Mouse (Mus musculus): Measurements from ENCODE around the gene Sh2b1.

Sh2b1 gene

DNA sequence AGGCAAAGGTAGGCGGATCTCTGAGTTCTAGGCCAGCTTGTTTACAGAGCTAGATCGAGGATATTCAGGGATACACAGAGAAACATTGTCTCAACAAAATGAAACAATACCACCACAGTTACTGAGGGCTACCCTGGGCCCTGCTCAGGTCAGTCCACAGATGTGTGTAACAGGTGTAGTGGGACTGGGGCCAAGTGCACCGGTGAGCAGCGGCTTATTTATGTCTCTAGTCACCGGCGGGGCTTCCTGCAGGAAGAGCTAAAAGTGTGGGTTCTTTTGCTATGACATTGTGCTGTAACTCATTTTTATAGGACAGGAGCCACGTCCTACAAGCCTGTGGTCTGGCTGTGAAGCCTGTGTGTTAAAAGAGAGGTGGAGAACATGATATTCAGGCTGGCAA lies 21.4 kb downstream of the Sh2b1 start:
- DNase-seq, result no peak

GRCm38 (mm10) chr7:126452244-126452643 lies 23.0 kb downstream of the Sh2b1 start:
- DNase-seq, result no peak

DNA sequence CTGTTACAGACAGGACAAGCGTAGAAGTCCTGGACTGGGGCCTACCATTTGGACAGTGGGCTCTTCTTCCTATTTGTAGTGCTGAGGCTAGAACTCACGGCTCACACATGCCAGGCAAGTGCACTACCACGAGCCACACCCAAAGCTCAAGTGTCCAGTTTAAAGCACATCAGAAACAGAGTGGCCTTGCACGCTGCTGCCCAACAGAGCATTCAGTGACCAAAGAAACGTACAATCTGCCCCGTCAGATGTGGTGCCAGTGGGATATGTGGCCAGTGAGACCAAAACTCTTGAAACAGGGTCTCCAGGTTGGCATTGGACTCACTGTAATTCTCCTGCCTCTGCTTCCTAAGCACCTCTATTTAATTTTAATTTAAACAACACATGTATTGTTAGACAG lies 24.6 kb downstream of the Sh2b1 start:
- DNase-seq, result no peak

DNA sequence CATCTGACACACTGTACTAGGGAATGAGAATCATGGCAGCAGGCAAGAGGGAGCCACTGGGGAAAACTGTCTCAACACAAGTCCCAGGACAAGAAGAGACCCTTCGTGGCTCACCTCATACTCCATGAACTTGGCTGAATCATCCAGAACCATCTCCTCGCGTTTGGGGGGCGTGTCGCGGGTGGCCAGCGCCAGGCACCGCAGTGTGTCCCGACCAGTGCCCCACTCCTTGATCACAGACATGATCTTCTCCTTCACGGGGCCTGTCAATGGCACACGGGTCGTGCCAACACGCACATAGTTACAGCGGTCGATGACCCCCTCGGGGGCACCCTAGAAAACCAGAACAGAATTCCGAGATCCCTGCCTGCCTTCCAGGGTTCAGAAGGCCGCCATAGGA lies 25.2 kb downstream of the Sh2b1 start:
- DNase-seq, result no peak

GRCm38 (mm10) chr7:126448481-126448880 lies 26.7 kb downstream of the Sh2b1 start:
- no peak for DNase-seq

GRCm38 (mm10) chr7:126446217-126446616 lies 29.0 kb downstream of the Sh2b1 start:
- no peak for DNase-seq

DNA sequence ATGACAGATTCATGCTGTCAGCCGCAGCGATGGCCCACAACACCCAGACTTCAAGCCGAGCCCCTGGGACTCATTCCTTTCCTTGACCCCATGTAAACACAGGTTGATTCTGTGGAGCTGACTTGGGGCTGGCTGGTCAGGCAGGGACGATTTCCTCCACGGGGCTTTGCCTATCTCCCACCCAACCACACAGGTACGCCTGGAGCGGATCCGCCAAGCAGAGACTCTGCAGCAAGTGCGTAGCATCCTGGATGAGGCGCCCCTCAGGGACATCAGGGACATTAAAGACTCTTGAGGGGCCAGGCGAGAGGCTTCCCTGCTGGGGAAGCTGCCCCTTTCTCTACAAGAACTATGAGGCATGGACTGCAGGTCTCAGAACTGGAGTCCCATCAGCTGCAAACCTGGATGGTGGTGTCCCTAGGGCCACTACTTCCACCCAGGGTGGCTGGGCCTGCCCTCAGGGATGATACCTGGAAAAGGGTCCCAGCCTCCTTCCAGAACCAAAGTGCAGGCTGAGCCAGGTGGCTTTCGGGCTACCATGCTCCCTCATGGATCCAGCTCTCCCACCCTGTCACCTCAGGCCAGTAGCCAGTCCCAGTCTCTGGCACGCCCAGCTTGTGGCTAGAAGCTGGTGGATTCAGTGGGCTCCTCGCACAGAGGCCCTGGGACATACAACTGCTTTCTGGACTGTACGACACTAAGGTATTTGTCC lies 30.0 kb downstream of the Sh2b1 start:
- DNase-seq, result no peak

GRCm38 (mm10) chr7:126444536-126444935 lies 30.7 kb downstream of the Sh2b1 start:
- DNase-seq, result no peak

DNA sequence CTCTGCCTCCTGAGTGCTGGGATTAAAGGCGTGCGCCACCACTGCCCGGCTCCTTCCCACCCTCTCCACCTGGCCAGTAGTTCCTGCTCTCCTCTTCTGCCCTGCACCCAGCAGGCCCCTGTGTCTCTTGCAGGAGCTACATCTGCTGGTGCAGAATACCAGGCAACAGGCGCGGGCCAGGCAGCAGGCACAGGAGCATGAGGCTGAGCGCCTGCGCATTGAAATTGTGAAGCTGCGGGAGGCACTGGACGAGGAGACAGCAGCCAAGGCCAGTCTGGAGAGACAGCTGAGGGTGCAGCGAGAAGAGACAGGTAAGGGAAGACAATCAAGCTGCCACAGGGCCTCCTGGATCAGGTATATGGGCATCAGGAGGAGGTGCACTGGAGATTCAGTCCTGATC lies 31.2 kb downstream of the Sh2b1 start:
- DNase-seq, result no peak

- DNase-seq, result no peak
Observed at GRCm38 (mm10) chr7:126440134-126440533, 35.1 kb downstream of the Sh2b1 start.

- DNase-seq, result peak; percentile 47
Observed at GRCm38 (mm10) chr7:126436851-126437250, 38.4 kb downstream of the Sh2b1 start.

DNA sequence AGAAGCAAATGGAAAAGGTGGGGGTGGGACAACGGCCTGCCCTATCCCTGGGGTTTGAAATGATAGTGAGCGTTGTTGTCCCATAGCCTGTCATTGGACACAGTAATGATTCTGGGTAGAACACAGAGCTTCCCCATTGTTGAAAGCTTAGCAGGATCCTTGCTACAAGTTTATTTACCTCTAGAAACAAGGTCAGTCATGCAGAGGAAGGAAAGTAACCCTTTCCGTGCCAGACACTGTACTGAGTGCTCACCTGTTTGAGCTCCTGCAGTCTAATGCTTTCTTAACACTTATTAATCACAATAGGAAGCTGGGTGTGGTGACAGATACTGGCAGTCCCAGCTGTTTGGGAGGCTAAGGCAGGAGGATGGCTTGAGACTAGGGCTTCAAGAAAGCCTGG lies 39.4 kb downstream of the Sh2b1 start:
- DNase-seq, result no peak

GRCm38 (mm10) chr7:126434726-126435125 lies 40.5 kb downstream of the Sh2b1 start:
- no peak for DNase-seq

DNA sequence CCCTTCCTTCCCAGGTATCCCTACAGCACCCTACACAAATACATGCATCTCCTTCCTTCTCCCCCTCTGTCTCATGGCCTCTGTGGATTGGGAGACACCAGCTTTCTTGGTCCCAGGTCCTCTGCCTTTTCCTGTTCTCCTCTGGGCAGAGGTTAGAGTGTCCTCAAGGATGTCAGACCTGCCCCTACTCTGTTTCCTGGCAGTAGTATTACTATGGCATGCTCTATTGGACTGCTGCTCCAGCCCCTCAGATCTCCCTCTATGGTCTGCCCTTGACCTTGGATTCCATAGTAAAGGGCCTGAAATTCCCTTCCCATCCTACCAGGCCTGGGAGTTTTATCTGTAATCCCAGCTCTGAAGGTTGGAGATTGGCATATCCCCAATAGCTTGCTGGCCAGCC lies 45.1 kb downstream of the Sh2b1 start:
- no peak for DNase-seq

DNA sequence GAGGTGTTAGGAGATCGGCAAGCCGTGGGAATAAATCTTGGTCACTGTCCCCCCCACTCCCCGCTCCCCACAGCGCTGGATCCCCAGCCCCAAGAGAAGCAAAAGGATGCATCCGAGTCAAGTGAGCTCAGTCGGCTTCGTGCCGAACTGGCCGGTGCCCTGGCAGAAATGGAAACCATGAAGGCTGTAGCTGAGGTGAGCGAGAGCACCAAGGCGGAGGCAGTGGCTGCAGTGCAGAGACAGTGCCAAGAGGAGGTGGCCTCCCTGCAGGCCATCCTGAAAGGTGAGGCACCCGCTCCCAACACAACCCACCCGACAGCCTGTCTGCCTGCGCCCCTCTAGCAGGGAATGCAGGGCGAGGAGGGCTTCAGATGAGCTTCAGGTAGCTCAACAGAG lies 45.7 kb downstream of the Sh2b1 start:
- no peak for DNase-seq

- DNase-seq, result peak; percentile 99
Observed at GRCm38 (mm10) chr7:126428631-126429502, 46.4 kb downstream of the Sh2b1 start, which contains the start of gene Rabep2. Gene Rabep2 (plus strand): TSS chr7:126428759.

DNA sequence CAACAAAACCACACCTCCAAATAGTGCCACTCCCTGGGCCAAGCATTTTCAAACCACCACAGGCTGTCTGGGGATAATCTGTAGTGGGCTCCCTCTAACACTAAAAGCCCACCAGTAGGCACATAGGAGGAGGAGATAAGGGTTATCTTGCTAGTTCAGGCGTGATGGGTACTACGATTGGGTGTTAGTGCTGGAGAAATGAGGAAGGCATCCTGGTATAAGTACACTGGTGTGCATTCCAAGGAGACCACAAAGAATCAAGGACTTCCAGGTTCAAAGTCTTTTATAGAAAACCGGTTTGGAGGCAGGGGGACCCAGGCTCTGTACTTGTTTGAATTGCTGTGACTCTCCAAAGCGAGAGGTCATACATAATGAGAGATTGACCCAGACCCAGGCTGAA lies 47.1 kb downstream of the Sh2b1 start:
- DNase-seq, result peak; percentile 13

DNA sequence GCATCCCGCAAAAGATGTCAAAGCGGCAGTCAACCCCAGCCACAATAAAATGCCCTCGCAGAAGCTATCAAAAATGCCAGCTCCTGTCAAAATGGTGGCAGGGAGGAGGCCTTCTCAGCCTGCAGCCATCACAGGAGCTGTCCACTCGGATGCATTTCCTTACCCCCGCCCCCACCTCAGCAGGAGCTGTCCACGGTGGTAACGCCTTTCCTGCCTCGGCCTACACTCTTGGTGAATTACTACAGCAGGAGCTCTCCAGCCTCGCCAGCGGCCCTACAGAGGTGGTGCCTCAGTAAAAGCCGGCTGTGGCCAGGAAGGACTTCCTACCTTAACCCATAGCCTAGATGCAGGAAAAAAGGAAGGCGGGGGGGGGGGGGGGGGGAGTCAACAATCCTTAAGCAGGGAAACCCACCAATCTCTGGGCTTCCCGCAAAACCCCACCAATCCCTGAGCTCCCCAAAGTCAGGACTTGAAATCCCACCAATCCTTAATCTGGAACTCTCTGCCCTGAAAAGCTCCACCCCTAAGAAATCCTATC lies 47.8 kb downstream of the Sh2b1 start:
- DNase-seq, result no peak

GRCm38 (mm10) chr7:126424161-126424560 lies 51.1 kb downstream of the Sh2b1 start:
- no peak for DNase-seq

- no peak for DNase-seq
Observed at GRCm38 (mm10) chr7:126421756-126422155, 53.5 kb downstream of the Sh2b1 start.

DNA sequence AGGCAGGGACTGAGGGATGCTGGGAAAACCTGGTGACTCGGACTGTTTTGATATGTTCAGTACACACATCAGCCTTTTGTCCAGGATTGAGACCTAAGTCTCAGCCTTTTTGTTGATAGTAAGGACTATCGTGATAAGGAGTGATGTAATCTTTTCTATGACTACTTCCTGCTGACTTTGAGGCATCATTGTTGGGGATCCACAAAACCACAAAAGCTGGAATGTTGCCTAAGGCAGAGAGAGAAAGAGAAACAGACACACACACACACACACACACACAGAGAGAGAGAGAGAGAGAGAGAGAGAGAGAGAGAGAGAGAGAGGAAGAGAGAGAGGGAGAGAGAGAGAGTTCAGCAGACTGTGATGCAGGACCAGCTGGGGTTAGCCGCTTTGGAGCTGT lies 56.7 kb downstream of the Sh2b1 start:
- no peak for DNase-seq

DNA sequence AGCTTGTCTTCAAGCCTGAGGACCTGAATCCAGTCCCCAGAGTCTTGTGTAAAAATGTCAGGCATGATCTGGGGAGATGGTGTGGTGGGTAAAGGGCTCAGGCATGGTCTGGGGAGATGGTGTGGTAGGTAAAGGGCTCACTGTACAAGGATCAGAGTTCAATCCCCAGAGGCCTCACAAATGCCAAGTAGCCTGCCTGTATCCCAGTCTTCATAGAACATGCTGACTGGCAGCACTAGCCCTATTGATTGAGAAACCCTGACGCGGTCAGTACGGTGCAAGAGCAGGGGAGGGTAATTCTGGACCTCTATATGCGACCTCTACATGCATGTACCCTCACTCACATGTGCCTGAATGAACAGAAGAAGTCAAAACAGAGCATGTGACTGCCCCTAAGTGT lies 57.6 kb downstream of the Sh2b1 start:
- DNase-seq, result no peak

GRCm38 (mm10) chr7:126417045-126417444 lies 58.2 kb downstream of the Sh2b1 start:
- DNase-seq, result no peak
